Mouse (Mus musculus): ENCODE measurements at regions not wholly inside any gene's neighbourhood (a gene's known extent, or its start where the extent isn't known, plus 50 kb on each side); places are given as distances from the start of the nearest gene placed in this dataset.
"Not testable (repeated sequence)": the region's sequence is repeated elsewhere in the genome, so short reads cannot be mapped to it uniquely, and the experiment has no call there.

DNA sequence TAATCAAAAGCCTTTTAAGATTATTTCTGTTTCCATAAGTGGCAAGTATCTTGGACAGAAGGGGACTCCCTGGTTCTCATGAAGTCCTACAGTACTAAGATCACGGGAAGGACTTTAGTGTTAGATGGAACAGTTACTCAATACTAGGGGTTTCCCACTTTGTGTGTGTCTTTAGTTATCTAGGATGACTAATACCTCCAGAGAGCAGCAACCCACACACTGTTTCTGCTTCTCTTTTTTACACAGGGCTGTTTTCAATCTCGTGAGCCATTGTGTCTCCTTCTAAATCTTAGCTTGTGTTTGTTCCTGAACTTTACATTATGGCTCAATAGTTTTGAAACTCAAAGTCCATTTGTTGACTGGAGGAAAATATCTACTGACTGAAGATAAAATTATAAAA is 496.5 kb upstream of the Impg1 start:
- no peak for DNase-seq (ENCODE audit: low read depth, low spot score)

DNA sequence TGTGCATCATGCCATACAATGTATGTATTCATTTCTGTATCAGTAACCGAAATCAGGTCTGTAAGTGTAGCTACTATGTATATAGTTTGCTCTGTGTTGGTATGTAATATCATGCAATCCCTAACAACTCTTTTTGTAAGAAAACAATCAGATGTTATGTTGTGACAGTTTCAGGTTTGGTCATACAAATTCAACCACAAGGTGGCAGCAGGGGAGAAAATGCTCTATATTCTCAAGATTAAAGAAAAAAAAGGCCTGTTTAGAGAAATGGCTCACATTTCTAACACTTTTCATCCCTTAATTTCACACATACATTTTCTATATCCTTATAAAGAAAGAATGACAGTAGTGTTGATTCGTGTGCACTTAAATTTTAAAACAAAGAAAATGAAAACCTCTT is 477.7 kb upstream of the Impg1 start:
- DNase-seq (ENCODE audit: low read depth, low spot score) = peak; percentile 30

DNA sequence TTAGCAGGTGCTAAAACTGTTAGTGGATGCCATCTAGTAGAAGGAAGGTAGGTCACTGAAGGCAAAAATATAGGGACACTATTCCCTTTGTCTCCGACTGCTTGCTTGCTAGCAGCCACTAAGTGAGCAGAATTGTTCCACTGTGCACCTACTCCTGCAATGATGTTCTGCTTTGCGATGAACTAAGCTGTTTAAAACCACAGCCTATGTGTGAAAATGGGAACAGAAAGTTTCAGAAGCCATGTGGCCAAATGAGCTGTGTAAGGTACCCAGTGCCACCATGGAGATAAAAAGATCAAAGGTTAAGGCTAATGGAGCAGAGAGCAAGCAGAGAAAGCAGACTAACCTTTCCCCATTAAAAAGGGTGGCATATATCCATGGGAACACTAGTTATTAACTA is 476.1 kb upstream of the Impg1 start:
- DNase-seq (ENCODE audit: low read depth, low spot score) = no peak

DNA sequence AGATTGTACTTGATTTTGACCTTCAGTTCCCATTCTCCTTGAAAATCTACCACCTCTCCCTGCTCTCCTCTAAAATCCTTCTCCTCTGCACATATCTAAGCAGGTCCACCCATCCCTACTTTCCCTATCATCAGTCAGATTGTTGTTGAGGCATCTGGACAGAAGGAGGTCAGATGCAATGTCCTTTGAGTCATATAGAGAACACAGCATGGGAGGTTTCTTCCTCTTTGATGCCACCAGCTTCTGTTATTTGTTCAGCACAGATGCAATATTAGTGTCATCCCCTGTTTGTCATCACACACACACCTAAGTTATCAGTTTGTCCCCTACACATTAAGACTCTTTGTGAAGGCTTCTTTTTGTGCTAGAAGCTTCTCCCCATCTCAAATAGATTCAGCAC is 473.0 kb upstream of the Impg1 start:
- DNase-seq (ENCODE audit: low read depth, low spot score) = no peak

DNA sequence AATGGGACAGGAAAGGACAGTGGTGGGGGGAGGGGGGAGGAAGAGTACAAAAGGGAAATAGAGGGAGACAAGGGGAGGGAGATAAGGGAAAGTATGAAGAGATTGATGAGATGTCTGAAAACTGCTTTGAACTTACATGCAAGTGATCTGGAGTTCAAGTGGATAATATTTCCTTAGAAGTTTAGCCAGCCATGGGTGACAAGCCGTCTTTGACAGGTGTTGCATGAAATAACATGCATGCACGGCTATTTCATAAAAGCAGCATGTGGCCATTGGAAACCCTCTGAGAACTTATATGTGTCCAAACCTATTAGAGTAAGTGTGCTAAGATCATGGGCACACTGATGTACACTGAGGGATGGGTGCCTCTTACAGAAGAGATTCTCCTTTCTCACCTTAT is 465.3 kb upstream of the Impg1 start:
- no peak for DNase-seq (ENCODE audit: low read depth, low spot score)

DNA sequence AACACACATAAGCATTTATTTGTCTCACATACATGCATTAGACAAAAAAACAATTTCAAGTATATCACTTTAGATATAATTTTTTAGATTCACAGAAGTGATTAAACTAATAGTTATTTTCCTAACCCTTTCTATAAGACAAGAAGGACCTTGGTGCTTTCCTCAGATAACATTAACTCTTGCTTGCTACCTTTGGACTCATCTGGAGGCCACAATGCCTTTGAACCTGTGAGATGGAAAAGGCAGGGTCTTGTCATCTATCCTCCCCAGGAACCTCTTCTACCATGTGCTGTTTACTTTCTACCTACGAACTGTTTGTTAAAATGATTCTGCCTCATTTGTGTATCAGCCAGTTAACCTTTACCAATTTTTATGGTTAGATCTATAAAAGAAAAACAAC is 455.0 kb upstream of the Impg1 start:
- DNase-seq (ENCODE audit: low read depth, low spot score) = no peak

DNA sequence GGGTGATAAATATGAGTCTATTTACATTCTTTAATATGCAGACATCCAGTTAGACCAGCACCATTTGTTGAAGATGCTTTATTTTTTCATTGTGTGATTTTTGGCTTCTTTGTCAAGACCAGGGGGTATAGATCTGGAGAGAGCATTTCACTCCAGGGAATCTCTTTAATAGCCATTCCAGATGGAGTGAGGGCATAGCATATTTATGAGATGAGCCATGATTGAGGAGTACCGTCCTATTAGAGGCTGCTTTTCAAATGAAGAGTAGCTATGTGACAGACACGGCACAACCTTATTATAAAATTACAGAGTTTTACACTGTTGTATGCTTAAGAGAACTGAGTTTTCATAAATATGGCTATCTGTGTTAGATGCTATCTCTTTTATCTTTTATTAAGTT is 448.6 kb upstream of the Impg1 start:
- no peak for DNase-seq (ENCODE audit: low read depth, low spot score)

DNA sequence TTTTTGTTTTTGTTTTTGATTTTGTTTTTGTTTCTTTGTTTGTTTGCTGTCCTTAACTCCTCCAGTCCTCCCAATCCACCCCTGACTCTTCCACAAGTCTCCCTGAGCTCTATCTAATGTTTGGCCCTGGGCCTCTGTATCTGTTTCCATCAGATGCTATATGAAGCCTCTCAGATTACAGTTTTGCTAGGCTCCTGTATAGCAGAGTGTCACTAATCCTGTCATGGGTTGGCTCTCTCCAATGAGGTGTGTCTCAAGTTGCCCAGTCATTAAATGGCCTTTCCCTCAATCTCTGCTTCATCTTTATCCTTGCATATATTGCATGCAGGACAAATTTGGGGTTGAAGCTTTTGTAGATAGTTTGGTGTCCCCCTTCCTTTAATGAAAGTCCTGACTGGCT is 446.9 kb upstream of the Impg1 start:
- DNase-seq (ENCODE audit: low read depth, low spot score) = no peak

DNA sequence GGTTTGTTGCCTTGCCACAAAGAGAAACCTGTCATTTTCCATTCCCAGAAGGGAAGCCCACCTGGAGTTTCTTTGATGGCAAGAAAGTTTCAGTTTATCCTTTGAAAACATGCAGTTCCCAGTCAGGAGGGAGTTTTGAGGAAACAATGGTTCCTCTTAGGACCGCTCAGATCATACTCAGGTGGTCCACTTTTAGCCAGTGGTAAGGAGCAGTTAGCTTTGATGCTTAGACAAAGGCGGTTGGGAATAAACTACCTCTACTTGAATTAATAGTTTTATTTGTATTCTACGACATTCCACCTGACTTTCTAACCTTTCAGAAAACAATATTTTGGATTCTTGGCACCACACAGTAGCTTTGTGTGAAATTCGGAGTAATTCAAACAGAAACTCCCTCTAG is 401.5 kb upstream of the Impg1 start:
- no peak for DNase-seq (ENCODE audit: low read depth, low spot score)

DNA sequence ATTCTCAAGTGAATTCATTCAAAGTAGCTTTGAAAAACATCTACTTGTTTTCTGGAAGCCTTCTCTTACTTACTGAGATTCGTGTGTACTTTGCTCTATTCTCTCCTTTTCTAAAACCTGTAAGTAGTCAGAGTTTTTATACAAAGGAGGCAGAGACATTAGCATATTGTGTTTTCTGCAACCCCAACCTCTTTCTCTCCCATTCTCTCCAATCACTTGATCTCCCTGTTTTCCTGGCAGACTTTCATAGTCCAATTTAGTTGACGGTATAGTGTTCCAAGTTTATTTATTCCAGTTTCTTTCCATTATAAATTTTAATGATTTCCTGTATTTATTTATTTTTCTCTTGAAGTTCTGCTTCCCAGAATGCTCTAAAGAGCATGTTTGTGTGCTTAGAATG is 393.7 kb upstream of the Impg1 start:
- DNase-seq (ENCODE audit: low read depth, low spot score) = no peak

DNA sequence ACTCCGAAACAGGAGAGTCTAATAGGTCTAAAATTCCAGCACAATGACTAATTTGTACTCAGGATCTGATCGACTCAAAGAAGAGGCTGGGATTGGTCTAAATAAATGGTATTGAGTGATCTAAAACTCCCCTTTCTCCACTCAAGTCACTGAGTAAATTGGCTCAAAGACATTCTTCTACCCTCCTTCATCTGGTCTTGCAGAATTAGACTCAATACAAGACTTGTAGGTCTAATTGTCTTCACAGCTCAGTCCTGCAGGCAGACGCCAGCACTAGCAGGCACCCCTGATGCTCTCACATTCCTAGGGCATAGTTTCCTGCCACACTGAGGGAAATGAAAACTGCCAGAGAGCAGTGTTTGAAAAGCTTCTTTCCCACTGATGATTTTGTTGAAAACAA is 382.9 kb upstream of the Impg1 start:
- DNase-seq (ENCODE audit: low read depth, low spot score) = no peak

DNA sequence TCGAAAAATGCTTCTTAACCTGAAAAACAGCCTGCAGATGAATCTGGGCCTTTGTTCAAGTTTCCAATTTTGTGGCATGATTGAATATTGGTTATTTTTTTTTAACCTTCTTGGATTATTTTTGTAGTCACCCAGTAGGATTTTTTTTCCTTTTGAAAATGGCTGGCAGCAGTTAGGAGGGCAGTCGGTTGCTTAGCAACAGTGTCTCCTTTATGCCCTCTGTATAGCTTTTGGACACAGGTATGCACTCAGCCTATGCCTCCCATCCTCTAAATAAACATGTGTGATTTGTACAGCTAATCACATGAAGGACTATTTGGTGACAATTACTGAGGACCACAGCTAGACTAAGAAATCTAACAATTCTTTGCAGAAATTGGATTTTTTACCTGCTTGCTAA is 367.5 kb upstream of the Impg1 start:
- DNase-seq (ENCODE audit: low read depth, low spot score) = no peak

DNA sequence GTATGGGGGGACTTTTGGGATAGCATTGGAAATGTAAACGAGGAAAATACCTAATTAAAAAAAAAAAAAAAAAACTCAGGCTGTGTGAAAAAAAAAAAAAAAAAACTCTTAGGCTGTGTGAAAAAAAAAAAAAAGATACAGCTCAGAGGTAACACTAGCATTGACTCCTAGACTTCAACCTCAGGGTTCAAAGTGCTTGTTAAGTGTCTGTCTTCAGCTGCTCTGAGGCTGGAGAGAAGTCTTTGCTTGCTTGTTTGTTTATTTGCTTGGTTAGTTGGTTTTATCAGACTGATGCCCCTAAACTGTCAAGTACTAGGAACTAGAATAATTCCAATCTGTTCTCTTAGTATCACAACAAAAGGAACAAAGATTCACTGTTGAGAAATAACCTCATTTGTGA is 360.1 kb upstream of the Impg1 start:
- no peak for DNase-seq (ENCODE audit: low read depth, low spot score)

DNA sequence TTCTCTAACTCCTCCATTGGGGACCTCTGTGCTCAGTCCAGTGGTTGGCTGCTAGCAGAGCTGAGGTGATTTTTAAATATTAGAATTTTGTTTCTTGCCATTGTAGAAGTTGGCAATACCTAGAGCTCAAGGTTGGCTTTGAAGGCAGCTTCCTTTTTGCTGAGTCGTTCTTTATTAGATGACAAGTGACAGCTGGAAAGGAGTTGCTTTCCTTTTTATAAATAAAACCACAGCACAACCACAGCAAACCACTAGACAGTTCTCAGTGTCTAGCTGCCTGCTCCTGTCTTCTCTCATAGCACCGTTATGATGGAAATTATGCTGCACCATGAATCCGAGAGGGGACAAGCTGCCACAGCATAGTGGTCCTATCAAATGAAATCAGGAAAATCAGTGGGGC is 354.8 kb upstream of the Impg1 start:
- DNase-seq (ENCODE audit: low read depth, low spot score) = no peak

DNA sequence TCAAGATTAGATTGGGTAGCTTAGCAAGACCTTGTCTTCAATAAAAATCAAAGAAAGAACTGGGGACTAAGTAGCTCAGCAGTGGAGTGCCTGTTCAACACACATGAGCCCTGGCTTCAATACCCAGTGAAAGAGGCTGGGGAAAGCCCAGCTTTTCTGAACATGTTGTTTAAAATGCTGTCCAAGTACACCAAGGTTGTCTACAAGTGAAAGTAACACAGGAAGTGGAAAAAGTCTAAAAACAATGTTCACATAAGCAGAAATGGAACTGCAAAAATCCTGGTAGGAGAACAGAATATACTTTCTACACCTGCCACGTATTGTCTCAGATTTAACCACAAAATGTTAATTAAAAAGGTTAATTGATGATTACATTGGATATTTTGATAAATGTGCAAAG is 353.8 kb upstream of the Impg1 start:
- no peak for DNase-seq (ENCODE audit: low read depth, low spot score)

DNA sequence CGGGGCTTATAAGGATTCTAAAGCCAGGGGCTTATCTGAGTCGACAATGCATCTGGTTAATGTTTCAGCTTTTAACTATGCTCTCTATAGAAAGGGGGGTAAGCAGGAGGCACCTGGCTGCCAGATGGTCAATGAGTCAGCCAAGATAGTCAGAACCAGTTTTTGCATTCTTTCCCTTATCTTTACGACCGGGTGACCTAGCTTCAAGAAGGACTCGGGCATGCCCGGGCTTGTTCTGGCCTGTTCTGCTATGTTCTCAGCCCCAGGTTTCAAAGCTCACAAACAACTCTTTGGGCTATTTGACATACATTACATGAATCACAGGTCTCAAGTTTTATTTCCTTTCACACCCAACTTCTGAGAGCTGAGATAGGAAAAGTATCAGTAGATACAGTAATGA is 348.6 kb upstream of the Impg1 start:
- DNase-seq (ENCODE audit: low read depth, low spot score) = peak; percentile 8

DNA sequence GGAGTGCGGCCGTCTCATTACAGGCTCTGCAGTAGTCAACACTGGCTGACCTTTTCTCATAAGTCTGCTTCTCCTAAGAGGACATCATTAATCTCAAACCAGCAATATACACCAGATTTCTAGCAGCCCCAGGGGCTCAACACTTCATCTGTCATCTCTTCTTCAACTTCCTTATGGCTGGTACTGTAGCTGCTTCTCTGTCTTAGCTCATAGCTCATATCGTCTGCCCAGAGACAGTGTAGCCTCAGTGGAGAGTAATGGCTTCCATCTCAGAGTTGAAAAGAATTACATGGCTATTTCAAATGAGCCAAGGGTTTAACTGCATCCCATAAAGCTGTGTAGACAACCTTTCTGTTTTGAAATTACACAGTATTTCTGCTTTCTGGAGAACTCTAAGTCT is 326.2 kb upstream of the Impg1 start:
- no peak for DNase-seq (ENCODE audit: low read depth, low spot score)

DNA sequence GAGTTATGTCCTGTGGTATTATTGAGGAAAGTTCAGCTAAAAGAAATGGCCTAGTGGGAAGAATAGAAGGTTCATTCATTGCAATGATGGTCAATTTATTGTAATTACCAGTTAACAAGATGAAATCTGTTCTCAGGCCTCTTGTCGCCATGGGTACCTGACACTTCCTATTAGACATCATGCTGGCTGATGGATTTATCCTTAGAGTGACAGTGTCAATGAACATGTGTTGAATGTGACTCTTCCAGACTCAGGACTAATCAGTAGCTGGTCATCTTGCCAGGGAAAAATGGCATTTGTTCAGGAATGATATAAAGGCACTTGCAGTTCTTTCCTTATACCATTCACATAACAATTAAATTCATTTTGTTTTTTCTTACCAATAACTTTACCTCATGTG is 309.3 kb upstream of the Impg1 start:
- no peak for DNase-seq (ENCODE audit: low read depth, low spot score)

DNA sequence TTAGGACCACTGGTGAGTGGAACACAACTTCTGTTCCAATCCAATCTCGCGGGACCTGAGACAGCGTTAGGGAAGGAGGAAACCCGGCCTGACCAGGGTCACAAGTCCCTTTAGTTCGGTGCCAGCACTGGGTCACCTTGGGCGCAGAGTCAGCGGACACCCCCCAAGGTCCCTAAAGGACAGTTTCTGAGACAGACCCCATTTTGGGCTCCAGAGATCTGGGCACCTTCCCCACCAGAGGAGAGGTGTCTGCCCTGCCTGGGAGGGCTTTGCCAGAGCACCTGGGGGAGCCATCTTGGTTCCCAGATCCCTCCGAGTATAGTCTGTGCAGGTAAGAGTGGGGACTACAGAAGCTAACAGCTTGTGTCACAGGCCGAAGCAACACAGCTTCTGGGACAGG is 270.5 kb upstream of the Impg1 start:
- not testable (repeated sequence) for DNase-seq (ENCODE audit: low read depth, low spot score)

DNA sequence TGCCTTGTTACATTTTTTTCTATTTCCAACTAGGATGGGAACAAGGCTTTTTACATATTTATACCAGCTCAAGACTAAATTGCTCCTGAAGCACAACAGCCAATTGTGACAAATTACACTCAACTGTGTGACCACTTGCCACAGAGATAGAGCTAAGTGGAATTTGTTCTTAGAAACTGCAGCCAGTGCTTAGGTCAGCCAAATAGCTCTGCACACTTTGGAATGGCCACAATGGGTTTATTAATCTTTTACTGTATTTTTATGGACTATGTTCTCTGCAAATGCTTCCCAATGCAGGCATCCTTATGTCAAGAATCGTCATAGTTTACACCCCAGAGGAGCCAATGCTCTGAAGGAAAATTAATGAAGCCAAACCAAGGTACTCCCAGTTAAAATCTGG is 267.7 kb upstream of the Impg1 start:
- no peak for DNase-seq (ENCODE audit: low read depth, low spot score)

DNA sequence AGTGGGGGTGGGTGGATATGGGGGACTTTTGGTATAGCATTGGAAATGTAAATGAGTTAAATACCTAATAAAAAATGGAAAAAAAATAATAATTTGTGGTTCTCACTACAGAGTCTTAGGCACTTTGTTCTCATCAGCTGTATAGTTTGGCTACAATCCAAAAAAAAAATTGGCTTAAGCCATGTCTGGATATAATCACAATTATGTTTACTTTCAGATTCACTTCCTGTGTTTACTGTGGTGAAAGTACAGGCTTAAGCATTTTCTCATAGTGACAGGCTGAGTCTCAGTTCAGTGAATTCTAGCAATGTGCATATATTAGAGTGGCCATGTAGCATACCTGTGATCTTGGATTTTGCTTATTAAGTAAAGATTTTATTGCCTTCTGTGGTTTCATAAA is 258.4 kb upstream of the Impg1 start:
- no peak for DNase-seq (ENCODE audit: low read depth, low spot score)

DNA sequence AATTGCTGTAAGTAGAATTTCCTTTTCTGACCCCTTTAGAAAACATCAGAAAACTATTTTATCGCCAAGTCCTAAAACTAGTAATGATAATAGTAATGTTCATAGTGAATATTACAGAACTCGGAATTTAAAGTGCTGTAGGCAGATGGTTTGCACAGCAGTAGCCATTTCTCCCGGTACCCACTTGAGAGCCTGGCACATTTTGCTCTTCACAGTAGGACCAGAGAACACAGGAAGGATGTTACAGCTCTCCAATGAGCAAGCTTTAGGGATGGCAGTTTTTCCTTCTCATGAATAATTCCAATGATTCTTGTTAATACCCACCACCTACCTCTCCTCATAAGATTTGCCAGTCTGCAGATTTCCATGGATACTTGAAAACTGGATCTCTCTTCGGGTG is 253.2 kb upstream of the Impg1 start:
- DNase-seq (ENCODE audit: low read depth, low spot score) = no peak

DNA sequence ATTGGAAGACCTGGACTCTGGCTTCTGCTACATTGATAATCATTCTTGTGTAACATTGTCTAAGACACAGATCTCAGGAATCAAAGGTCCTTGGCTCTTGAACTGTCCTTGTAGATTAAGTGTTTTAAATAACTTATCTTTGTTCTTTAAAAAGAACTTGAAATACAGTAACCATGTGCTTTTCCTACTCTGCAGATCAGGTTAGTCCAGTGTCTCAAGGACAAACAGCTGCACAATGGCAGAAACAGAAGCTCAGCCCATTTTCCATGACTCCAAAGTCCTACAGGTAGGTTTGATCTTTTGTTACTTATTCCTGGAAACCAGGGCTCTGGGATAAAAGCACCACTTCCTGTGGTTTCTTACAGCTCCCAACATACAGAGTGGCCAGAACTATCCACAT is 244.5 kb upstream of the Impg1 start:
- DNase-seq (ENCODE audit: low read depth, low spot score) = no peak

DNA sequence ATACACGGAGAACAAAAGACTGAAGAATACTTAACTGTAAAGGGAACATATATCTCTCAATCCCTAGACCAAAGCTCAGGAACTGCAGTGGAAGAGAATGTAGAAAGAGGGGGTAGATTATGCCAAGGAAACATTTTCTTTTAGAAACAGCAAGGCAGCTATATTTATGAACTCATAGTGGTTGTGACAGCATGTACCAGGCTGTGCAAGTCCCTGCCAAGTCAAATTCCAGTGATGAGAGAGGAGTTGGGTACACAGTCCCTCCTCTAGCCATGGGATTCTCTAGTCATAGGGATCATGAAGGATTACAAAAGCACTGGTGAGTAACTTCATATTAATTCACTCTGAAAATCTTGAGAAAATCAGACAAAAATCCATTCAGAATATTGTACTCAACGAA is 240.0 kb upstream of the Impg1 start:
- DNase-seq (ENCODE audit: low read depth, low spot score) = no peak

DNA sequence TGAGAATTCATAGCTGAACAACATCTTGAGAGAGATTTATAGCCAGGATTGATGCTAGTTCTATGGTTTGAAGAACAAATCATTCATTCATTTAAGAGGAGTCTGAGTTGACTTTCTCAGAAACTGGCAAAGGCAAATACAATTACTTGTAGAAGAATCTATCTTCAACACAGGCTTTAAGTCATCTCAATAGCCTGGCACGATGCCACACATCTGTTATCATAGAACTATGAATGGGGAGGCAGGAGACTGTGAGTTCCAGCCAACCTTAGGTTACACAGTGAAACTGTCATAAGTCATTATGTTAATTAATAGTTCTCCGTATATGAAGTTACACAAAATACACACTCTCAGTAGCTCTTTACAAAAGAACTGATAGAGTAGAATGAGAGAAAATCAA is 231.9 kb upstream of the Impg1 start:
- DNase-seq (ENCODE audit: low read depth, low spot score) = no peak

Data from forelimb bud, embryonic 11.5 days (tissue).